Mouse (Mus musculus) kidney, adult 2 months (tissue): Measurements from ENCODE around the gene Phf2.

Experiments
- CTCF ChIP-seq: fragments of 200-500 bp; conservative IDR thresholded peaks from 2 replicates; pipeline ENCODE4 v1.5.1; 2011; ENCODE audit warnings: low read depth, mild to moderate bottlenecking, control low read depth, low read length, moderate library complexity, mixed read lengths; ENCODE audit not compliant: insufficient read depth, insufficient read length
- POLR2A ChIP-seq: fragments of 200-500 bp; IDR thresholded peaks from one replicate; pipeline ENCODE4 v1.6.1; 2011; ENCODE audit warnings: low read depth, low read length, control low read depth

DNA sequence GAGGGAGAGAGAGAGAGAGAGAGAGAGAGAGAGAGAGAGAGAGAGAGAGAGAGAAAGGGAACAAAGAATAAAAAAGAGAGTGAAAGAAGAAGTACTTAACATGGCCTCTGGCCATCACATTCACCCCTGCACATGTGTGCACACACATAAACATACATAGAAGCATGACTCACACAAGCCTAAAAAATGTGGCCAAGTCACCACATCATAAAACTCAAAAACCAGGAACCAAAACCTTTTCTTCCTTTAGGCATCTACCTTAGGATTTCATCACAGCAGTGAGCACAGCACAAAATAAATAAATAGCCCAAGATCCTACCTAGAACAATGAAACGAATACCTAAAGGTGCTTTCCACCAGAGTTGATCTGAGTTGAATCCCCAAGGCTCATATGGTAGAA, 9.0 kb downstream of the Phf2 start:
- TF ChIP-seq CTCF (no peak), POLR2A (no peak)
